Mouse (Mus musculus) E14TG2a.4 (cell line): ENCODE measurements at regions not wholly inside any gene's neighbourhood (a gene's known extent, or its start where the extent isn't known, plus 50 kb on each side); places are given as distances from the start of the nearest gene placed in this dataset.

Source experiments
- CTCF ChIP-seq: conservative IDR thresholded peaks from 2 replicates; pipeline ENCODE4 v1.5.1; 2014; ENCODE audit warnings: low read length
- NANOG ChIP-seq: IDR thresholded peaks from 2 replicates; pipeline ENCODE4 v1.6.1; 2014; ENCODE audit warnings: borderline replicate concordance, low read length, mixed read lengths
- POU5F1 ChIP-seq: IDR thresholded peaks from 2 replicates; pipeline ENCODE4 v1.6.1; 2014; ENCODE audit warnings: low read length, borderline replicate concordance

DNA sequence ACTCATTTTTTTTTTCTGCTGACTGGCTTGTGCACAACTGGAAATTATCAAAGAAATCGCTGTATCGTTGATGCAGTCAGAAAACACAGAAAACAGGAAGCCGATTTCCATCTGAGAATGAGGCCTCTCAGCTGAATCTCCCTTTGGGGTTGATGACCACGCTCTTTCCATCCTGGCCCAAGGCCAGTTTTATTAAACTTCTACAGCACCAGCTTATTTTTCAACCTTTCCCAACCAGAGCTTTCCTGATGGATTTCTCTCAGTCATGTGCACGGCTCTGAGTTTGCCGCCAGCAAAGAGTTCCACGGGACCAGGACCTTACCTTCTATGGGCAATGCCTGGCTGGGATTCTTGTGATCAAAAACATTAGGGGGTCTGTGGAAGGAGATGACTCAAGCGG, 71.2 kb upstream of the Glis3 start:
- TF ChIP-seq CTCF (no peak), POU5F1 (no peak), NANOG (no peak)
